8 mouse cellular contexts compared by ENCODE assay signal in the genomic region with DNA sequence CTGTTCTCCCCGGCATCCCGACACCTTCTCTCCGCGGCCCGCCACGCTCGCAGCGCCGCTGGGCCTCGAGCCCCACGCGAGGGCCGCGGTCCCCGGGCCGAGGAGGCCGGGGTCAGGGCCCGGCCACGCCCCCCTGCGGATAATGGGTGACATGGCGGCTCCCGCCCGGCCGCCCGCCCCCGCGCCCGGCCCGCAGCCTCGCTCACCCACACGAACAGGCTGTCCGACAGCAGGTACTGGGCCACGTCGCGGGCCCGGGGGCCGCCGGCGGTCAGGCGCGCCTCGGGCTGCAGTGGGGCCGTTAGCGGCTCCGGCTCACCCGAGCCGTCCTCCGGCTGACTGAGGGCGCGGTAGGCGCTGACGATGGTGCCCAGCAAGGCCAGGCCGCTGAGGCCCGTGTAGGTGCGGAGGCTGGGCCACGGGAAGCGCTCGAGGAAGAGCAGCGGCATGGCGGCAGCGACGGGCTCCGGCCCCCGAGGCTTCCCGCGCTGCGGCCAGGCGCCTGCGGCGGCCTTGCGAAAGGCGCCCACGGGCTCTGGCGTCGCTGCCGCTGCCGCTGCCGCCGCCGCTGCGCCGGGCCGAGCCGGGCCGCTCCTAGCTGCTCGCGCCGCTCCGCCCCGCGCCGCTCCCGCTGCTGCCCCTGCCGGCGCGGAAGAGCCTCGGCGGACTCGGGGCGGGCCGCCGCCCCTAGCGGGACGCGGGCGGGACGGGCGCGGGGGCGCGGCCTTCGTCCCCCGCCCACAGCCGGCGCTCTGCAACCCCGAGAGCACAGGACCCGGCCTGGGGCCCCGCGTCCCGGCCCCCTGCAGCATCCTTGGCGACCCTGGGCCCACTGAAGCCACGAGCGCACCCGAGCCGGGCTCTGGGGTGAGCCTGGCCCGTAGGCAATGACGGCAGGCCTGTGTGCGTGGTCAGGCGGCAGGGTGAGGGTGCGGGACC. TPM values are rescaled to one million over a fixed set of nuclear protein-coding genes. Genes with fewer than 3 reads are reported as not detected.
A peak's percentile ranks its signal among the peaks of the same experiment; 100 is the strongest.
DNase-seq lines count a peak whose midpoint lies in the region; ATAC-seq and TF ChIP-seq lines count a peak whose summit lies in the region.

Gene Amfr, minus strand, starts transcription at position 830 of the 939 bp plus-strand sequence.

- peak; percentile 52 for DNase-seq in 416B (ENCODE audit: low read depth)
- DNase-seq in adrenal gland, postnatal 25 days = peak; percentile 79
- peak; percentile 96 for DNase-seq in heart, adult 11 months
- peak; percentile 82 for DNase-seq in kidney, adult 18-20 months
- peak; percentile 77 for DNase-seq in midbrain, postnatal 0 days (ENCODE audit: low spot score)
- DNase-seq in spleen, postnatal 14 days (ENCODE audit: low spot score in 2 of 2) = peak; percentile 53 to 64

- H3K27me3 ChIP-seq in embryonic facial prominence, embryonic 12.5 days = no peaks in the 10 kb centered on the region
- H3K27me3 ChIP-seq in limb, embryonic 15.5 days = no peaks in the 10 kb centered on the region
- no peaks in the 10 kb centered on the region for H3K27me3 ChIP-seq in midbrain, postnatal 0 days (ENCODE audit: insufficient read depth, low read length)

- H3K4me1 ChIP-seq in embryonic facial prominence, embryonic 12.5 days = peaks cover 27% of the 10 kb centered on the region
- H3K4me1 ChIP-seq in limb, embryonic 15.5 days = peaks cover 26% of the 10 kb centered on the region
- peaks cover 12% of the 10 kb centered on the region for H3K4me1 ChIP-seq in midbrain, postnatal 0 days (ENCODE audit: insufficient read depth, low read length)

- ATAC-seq in embryonic facial prominence, embryonic 12.5 days (ENCODE audit: insufficient number of reproducible peaks, insufficient read depth, low FRiP score, low TSS enrichment) = peak; percentile 89
- peak; percentile 84 for ATAC-seq in limb, embryonic 15.5 days (ENCODE audit: insufficient number of reproducible peaks, low FRiP score, low TSS enrichment, low read depth)
- peak; percentile 93 for ATAC-seq in midbrain, postnatal 0 days (ENCODE audit: low FRiP score)

- H3K36me3 ChIP-seq in embryonic facial prominence, embryonic 12.5 days = no peaks in the 10 kb centered on the region
- no peaks in the 10 kb centered on the region for H3K36me3 ChIP-seq in limb, embryonic 15.5 days
- no peaks in the 10 kb centered on the region for H3K36me3 ChIP-seq in midbrain, postnatal 0 days (ENCODE audit: insufficient read depth, low read length)

- H3K4me2 ChIP-seq in embryonic facial prominence, embryonic 12.5 days (replicated peaks) = peak within 1 kb of the TSS; percentile 90
- peak within 1 kb of the TSS; percentile 95 for H3K4me2 ChIP-seq in limb, embryonic 15.5 days
- peak within 1 kb of the TSS; percentile 75 for H3K4me2 ChIP-seq in midbrain, postnatal 0 days (ENCODE audit: low read depth, low read length, poor library complexity, severe bottlenecking)

- no peak for TF ChIP-seq CTCF in midbrain, postnatal 0 days (IDR thresholded peaks at IDR 0.05)

- under 1% methylated on average over 121 of the region's 130 CpGs for WGBS in embryonic facial prominence, embryonic 12.5 days
- WGBS in limb, embryonic 15.5 days = under 1% methylated on average over 109 of the region's 130 CpGs
- under 1% methylated on average over 82 of the region's 130 CpGs for WGBS in midbrain, postnatal 0 days

- H3K9ac ChIP-seq in embryonic facial prominence, embryonic 12.5 days = peak within 1 kb of the TSS; percentile 89
- peak within 1 kb of the TSS; percentile 96 for H3K9ac ChIP-seq in limb, embryonic 15.5 days
- peak within 1 kb of the TSS; percentile 98 for H3K9ac ChIP-seq in midbrain, postnatal 0 days (replicated peaks; ENCODE audit: low read length, poor library complexity, severe bottlenecking)

- peak within 1 kb of the TSS; percentile 90 for H3K27ac ChIP-seq in embryonic facial prominence, embryonic 12.5 days
- H3K27ac ChIP-seq in limb, embryonic 15.5 days = peak within 1 kb of the TSS; percentile 95
- peak within 1 kb of the TSS; percentile 97 for H3K27ac ChIP-seq in midbrain, postnatal 0 days (ENCODE audit: low read depth, low read length)

- H3K9me3 ChIP-seq in embryonic facial prominence, embryonic 12.5 days = no peaks in the 10 kb centered on the region
- H3K9me3 ChIP-seq in limb, embryonic 15.5 days = no peaks in the 10 kb centered on the region
- H3K9me3 ChIP-seq in midbrain, postnatal 0 days (ENCODE audit: low read length) = no peaks in the 10 kb centered on the region

- H3K4me3 ChIP-seq in embryonic facial prominence, embryonic 12.5 days = peak within 1 kb of the TSS; percentile 65
- H3K4me3 ChIP-seq in limb, embryonic 15.5 days = peak within 1 kb of the TSS; percentile 96
- peak within 1 kb of the TSS; percentile 98 for H3K4me3 ChIP-seq in midbrain, postnatal 0 days (ENCODE audit: low read depth, low read length)

RNA-seq across cellular contexts. Expression of gene Amfr, which starts in this region (rescaled TPM):
- 294 and 300 TPM in 2 replicates for total RNA-seq in adrenal gland, postnatal 25 days (2021)
- polyA plus RNA-seq in embryonic facial prominence, embryonic 12.5 days (2016; fragmentation: Nextera tagmentation; extraction: Ambion mirVana) = 58.0 and 60.1 TPM in 2 replicates
- 39.0 and 41.5 TPM in 2 replicates for polyA plus RNA-seq in limb, embryonic 15.5 days (2015; fragmentation: Nextera tagmentation; extraction: Ambion mirVana)
- total RNA-seq in midbrain, postnatal 0 days (2014; rRNA removed) = 214 and 227 TPM in 2 replicates
- polyA plus RNA-seq in midbrain, postnatal 0 days (2015; fragmentation: Nextera tagmentation; extraction: Ambion mirVana) = 80.4 and 84.8 TPM in 2 replicates

Comparison
In these comparisons a context has a peak if more than half of its experiments do, and no peak if none do; other contexts are left out.
1. Peak in every context shown above with its lines: DNase-seq, ATAC-seq, H3K4me3 ChIP-seq and H3K27ac ChIP-seq.